Mouse (Mus musculus) CH12.LX (cell line): Measurements from ENCODE around the gene Stom. TPM values are rescaled to one million over a fixed set of nuclear protein-coding genes. Genes with fewer than 3 reads are reported as not detected.

Source experiments
- DNase-seq: peaks from one replicate; pipeline ENCODE4 v3.0.0-alpha.2; 2013; ENCODE audit errors: extremely low read depth
- H3K27ac ChIP-seq: 2 replicates; pipeline ENCODE4 v1.5.1; 2012; ENCODE audit warnings: low read depth, mild to moderate bottlenecking, control low read depth, moderate library complexity; ENCODE audit not compliant: insufficient read depth
- H3K27me3 ChIP-seq: replicated peaks from 2 replicates; pipeline ENCODE3; 2012; ENCODE audit warnings: inconsistent platforms
- H3K36me3 ChIP-seq, 2 experiments: replicated peaks in 1 of 2; 2 replicates each; pipeline versions ENCODE3 to v1.6.1; 2012; ENCODE audit warnings: inconsistent platforms in 1 of 2, low read length in 1 of 2, mild to moderate bottlenecking in 1 of 2, mixed read lengths in 1 of 2, moderate library complexity in 1 of 2; ENCODE audit not compliant: control insufficient read depth in 1 of 2, insufficient read depth in 1 of 2
- H3K4me1 ChIP-seq, 2 experiments: 2 replicates each; pipeline ENCODE4 v1.6.1; 2012; ENCODE audit warnings: inconsistent platforms in 1 of 2, moderate library complexity in 1 of 2; ENCODE audit not compliant: insufficient read depth in 2 of 2, control insufficient read depth in 1 of 2
- H3K4me2 ChIP-seq: 2 replicates; pipeline ENCODE4 v1.6.1; 2012; ENCODE audit warnings: low read depth, mild to moderate bottlenecking, control low read depth; ENCODE audit not compliant: poor library complexity, insufficient read depth, severe bottlenecking
- H3K4me3 ChIP-seq, 3 experiments: fragments of 150-350 bp in 1 of 3; sonication (generic) in 1 of 3; replicated peaks in 1 of 3; 2 replicates each; pipeline versions ENCODE3 to v1.5.1; 2011 to 2012; ENCODE audit warnings: low read depth in 2 of 3, low read length in 2 of 3, mild to moderate bottlenecking in 2 of 3, moderate library complexity in 2 of 3, control low read depth in 1 of 3, improper control_type of control experiment in 1 of 3, inconsistent platforms in 1 of 3, mixed read lengths in 1 of 3; ENCODE audit not compliant: poor library complexity in 1 of 3
- H3K79me2 ChIP-seq: replicated peaks from 2 replicates; pipeline ENCODE4 v1.6.1; 2012; ENCODE audit warnings: mild to moderate bottlenecking, moderate library complexity; ENCODE audit not compliant: control insufficient read depth, poor library complexity, insufficient read depth, severe bottlenecking; ENCODE audit errors: extremely low read depth
- H3K9ac ChIP-seq: 2 replicates; pipeline ENCODE4 v1.6.1; 2012; ENCODE audit warnings: low read depth, mild to moderate bottlenecking, control low read depth, moderate library complexity; ENCODE audit not compliant: insufficient read depth
- H3K9me3 ChIP-seq: replicated peaks from 2 replicates; pipeline ENCODE3; 2012; ENCODE audit warnings: low read length, inconsistent platforms, mixed read lengths
- BHLHE40 ChIP-seq: IDR thresholded peaks from 2 replicates; pipeline ENCODE4 v1.6.1; 2011; ENCODE audit warnings: mild to moderate bottlenecking, low read depth, low read length, improper control_type of control experiment
- E2F4 ChIP-seq: IDR thresholded peaks from 2 replicates; pipeline ENCODE4 v1.6.1; 2011; ENCODE audit warnings: low read depth, low read length, improper control_type of control experiment; ENCODE audit not compliant: insufficient replicate concordance
- ELF1 ChIP-seq: IDR thresholded peaks from 2 replicates; pipeline ENCODE4 v1.6.1; 2014; ENCODE audit warnings: low read depth, mild to moderate bottlenecking, inconsistent platforms, low read length, improper control_type of control experiment
- EP300 ChIP-seq: IDR thresholded peaks from 2 replicates; pipeline ENCODE4 v1.6.1; 2011; ENCODE audit warnings: low read length, improper control_type of control experiment
- GABPA ChIP-seq: IDR thresholded peaks from 2 replicates; pipeline ENCODE4 v1.6.1; 2012; ENCODE audit warnings: low read depth, low read length, improper control_type of control experiment, inconsistent platforms; ENCODE audit not compliant: insufficient replicate concordance
- JUN ChIP-seq: IDR thresholded peaks from 2 replicates; pipeline ENCODE4 v1.6.1; 2011; ENCODE audit warnings: low read depth, mild to moderate bottlenecking, low read length, improper control_type of control experiment, moderate library complexity; ENCODE audit not compliant: insufficient read depth
- JUND ChIP-seq: conservative IDR thresholded peaks from 2 replicates; pipeline ENCODE4 v1.6.1; 2011; ENCODE audit warnings: low read depth, low read length, improper control_type of control experiment
- KAT2A ChIP-seq: IDR thresholded peaks from 2 replicates; pipeline ENCODE4 v1.6.1; 2012; ENCODE audit warnings: low read length, improper control_type of control experiment, inconsistent platforms; ENCODE audit not compliant: insufficient replicate concordance
- MAX ChIP-seq: IDR thresholded peaks from 2 replicates; pipeline ENCODE4 v1.6.1; 2011; ENCODE audit warnings: low read length, improper control_type of control experiment
- MEF2A ChIP-seq: IDR thresholded peaks from 2 replicates; pipeline ENCODE4 v1.6.1; 2014; ENCODE audit warnings: low read depth, mild to moderate bottlenecking, inconsistent platforms, low read length, improper control_type of control experiment, borderline replicate concordance
- NELFE ChIP-seq: IDR thresholded peaks from 2 replicates; pipeline ENCODE4 v1.6.1; 2011; ENCODE audit warnings: low read depth, low read length, improper control_type of control experiment
- PAX5 ChIP-seq: IDR thresholded peaks from 2 replicates; pipeline ENCODE4 v1.6.1; 2012; ENCODE audit warnings: low read length, inconsistent platforms, mixed read lengths
- POLR2A ChIP-seq: IDR thresholded peaks from 2 replicates; pipeline ENCODE4 v1.6.1; 2011; ENCODE audit warnings: low read depth, mild to moderate bottlenecking, improper control_type of control experiment, low read length
- POLR2AphosphoS2 ChIP-seq: IDR thresholded peaks from 2 replicates; pipeline ENCODE4 v1.6.1; 2011; ENCODE audit warnings: low read depth, low read length, improper control_type of control experiment
- TCF12 ChIP-seq: IDR thresholded peaks from 2 replicates; pipeline ENCODE4 v1.6.1; 2014; ENCODE audit warnings: low read depth, mild to moderate bottlenecking, inconsistent platforms, low read length, improper control_type of control experiment
- USF1 ChIP-seq: IDR thresholded peaks from 2 replicates; pipeline ENCODE4 v1.6.1; 2014; ENCODE audit warnings: low read depth, mild to moderate bottlenecking, inconsistent platforms, low read length, improper control_type of control experiment
- ZC3H11A ChIP-seq: IDR thresholded peaks from 2 replicates; pipeline ENCODE4 v1.6.1; 2012; ENCODE audit warnings: low read depth, mild to moderate bottlenecking, inconsistent platforms, low read length, improper control_type of control experiment
- ZMIZ1 ChIP-seq: IDR thresholded peaks from 2 replicates; pipeline ENCODE4 v1.6.1; 2012; ENCODE audit warnings: low read depth, mild to moderate bottlenecking, inconsistent platforms, low read length, improper control_type of control experiment
- dilution Hi-C: fragments of 300-500 bp; cut with MboI; formaldehyde crosslinking; loops from 2 replicates; pipeline ENCODE4 v1.14.3; 2020; ENCODE audit warnings: low sequenced_read_pairs; ENCODE audit not compliant: extremely low pct_unique_long_range_greater_than_20kb, extremely low pct_ligation_motif_present
- in situ Hi-C: fragments of 300-500 bp; cut with MboI; formaldehyde crosslinking; loops from 3 replicates; pipeline ENCODE4 v1.14.3; 2019; ENCODE audit warnings: low sequenced_read_pairs, low pct_ligation_motif_present, low pct_unique_long_range_greater_than_20kb, mixed read lengths
- polyA plus RNA-seq: library from polyadenylated mRNA; unstranded; fragments of >175 nt; gene quantifications from 2 replicates; pipeline ENCODE4 v1.2.1, GENCODE M21; 2012; ENCODE audit warnings: low read depth; ENCODE audit not compliant: insufficient read length
- total RNA-seq, 2 experiments: library from RNA; depleted of rRNA; stranded (reverse); fragments of 300-350 nt in 1 of 2; fragments of >200 nt in 1 of 2; gene quantifications; 2 replicates each; pipeline ENCODE4 v1.2.3; 2012 to 2014

Gene Stom
- total and polyA plus RNA-seq, 3 experiments: 4.3 to 6.3 (median 5.8) TPM

DNA sequence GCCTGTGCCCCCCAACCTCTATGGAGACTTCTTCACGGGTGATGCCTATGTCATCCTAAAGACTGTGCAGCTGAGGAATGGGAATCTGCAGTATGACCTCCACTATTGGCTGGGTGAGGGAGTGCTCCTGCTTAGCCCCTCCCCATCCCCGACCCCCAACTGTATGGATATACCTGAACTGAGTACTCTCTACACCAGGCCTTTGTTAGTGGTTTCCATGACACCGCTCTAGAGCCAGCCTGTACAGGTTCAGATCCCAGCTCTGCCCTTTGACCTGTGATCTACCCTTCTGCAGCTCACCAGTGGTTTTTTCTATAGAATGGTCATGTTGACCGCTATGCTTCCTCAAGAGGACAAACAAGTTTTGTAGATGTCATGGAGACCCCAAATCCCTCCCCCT is 52.8 kb downstream of the Stom start:
- in situ Hi-C loops: loop anchor here (25.0 kb wide), 1 partner anchor 628 kb away; no protein-coding TSS in a partner anchor
- no peak overlapping the region for H3K27ac ChIP-seq
- no peaks in the 10 kb centered on the region for H3K9me3 ChIP-seq
- H3K79me2 ChIP-seq: no peaks in the 10 kb centered on the region
- H3K27me3 ChIP-seq: no peaks in the 10 kb centered on the region
- H3K4me3 ChIP-seq: no peak overlapping the region
- TF ChIP-seq GABPA (no peak), BHLHE40 (no peak), E2F4 (no peak), PAX5 (no peak), EP300 (no peak), MEF2A (no peak), JUND (no peak)
- DNase-seq: no peak
- no peak overlapping the region for H3K4me2 ChIP-seq
- dilution Hi-C loops: no loop called here
- peaks cover 6 to 34% of the 10 kb centered on the region in 2 experiments for H3K36me3 ChIP-seq
- H3K9ac ChIP-seq: no peak overlapping the region
- H3K4me1 ChIP-seq: peaks cover 3 to 4% of the 10 kb centered on the region in 2 experiments; a peak in 3 of 4 replicates

DNA sequence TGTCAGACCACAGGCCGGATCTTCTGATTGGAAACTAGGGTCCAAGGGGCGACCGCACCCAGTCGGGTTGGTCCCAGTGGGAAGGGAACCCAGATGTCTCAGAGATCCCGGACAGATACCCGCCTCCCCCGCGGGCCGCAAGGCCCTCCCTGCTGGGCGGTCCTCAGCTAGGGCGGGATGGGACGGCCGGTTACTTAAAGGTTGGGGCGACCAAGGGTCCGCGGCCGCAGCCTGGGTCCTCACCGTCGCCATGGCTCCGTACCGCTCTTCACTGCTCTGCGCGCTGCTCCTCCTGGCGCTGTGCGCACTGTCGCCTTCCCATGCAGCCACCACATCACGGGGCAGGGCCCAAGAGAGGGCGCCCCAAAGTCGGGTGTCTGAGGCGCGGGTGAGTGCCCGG is 54.6 kb downstream of the Stom start:
- dilution Hi-C loops: no loop called here
- no peak overlapping the region for H3K4me2 ChIP-seq

DNA sequence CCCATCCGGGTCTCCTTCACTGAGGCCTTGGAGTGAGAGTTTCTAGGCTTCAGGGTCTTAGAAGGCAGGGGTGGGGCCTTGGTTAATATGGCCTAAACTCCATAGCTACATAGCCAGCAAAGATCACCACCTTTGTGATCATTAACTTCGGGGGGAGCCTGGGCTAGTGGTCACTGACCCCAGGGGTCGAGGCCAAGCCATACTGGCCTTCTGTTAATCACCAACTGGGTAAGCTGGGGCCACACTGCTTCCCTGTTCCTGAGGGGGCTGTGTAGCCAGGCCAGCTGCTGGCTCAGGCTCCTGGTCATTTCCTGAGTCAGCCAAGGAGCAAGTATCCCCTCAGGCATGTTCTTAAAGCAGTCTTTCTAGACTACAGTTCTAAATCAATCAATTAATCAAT is 56.8 kb downstream of the Stom start:
- H3K36me3 ChIP-seq: peaks cover 0 to 8% of the 10 kb centered on the region in 2 experiments
- H3K9me3 ChIP-seq: no peaks in the 10 kb centered on the region
- no peak overlapping the region for H3K9ac ChIP-seq
- H3K4me1 ChIP-seq: peaks cover 0 to 9% of the 10 kb centered on the region in 2 experiments; a peak in 2 of 4 replicates
- in situ Hi-C loops (loop anchor here (25.0 kb wide), 1 partner anchor 632 kb away; no protein-coding TSS in a partner anchor), dilution Hi-C loops (no loop called here)
- H3K27me3 ChIP-seq: no peaks in the 10 kb centered on the region
- no peak overlapping the region for H3K27ac ChIP-seq
- TF ChIP-seq POLR2AphosphoS2 (no peak), NELFE (no peak), ZC3H11A (no peak), USF1 (no peak), POLR2A (no peak), TCF12 (no peak)
- no peak overlapping the region for H3K4me3 ChIP-seq
- H3K79me2 ChIP-seq: no peaks in the 10 kb centered on the region
- no peak for DNase-seq
- no peak overlapping the region for H3K4me2 ChIP-seq

More for the DNA sequence above, 54.6 kb downstream of the Stom start:
- Histone ChIP-seq H3K4me1 (peaks cover 0 to 9% of the 10 kb centered on the region in 2 experiments; a peak in 2 of 4 replicates), H3K79me2 (no peaks in the 10 kb centered on the region), H3K9ac (no peak overlapping the region), H3K9me3 (no peaks in the 10 kb centered on the region), H3K4me3 (no peak overlapping the region), H3K27me3 (no peaks in the 10 kb centered on the region), H3K27ac (no peak overlapping the region), H3K36me3 (peaks cover 6 to 28% of the 10 kb centered on the region in 2 experiments)
- in situ Hi-C loops: loop anchor here (25.0 kb wide), 1 partner anchor 630 kb away; no protein-coding TSS in a partner anchor
- DNase-seq: no peak
- TF ChIP-seq ELF1 (no peak), ZMIZ1 (no peak), MAX (no peak), JUN (no peak), KAT2A (no peak)
